Mouse (Mus musculus) mouse embryonic stem cell (cell line): ENCODE measurements around the gene Commd9.

ENCODE experiments used
- in situ Hi-C, 2 experiments: fragments of 300-500 bp; cut with MboI; formaldehyde crosslinking; loops; 1 replicate in 1 of 2; 3 replicates in 1 of 2; pipeline ENCODE4 v1.14.3; 2019 to 2020; ENCODE audit warnings: low sequenced_read_pairs in 2 of 2, low pct_unique_long_range_greater_than_20kb in 1 of 2, mixed read lengths in 1 of 2; ENCODE audit not compliant: unreplicated experiment in 1 of 2

The Commd9 gene

GRCm38 (mm10) chr2:101906379-101906690, 20.3 kb downstream of the Commd9 start:
- in situ Hi-C loops = loop anchor here (5.0 to 10.0 kb wide), 2 partner anchors 546 to 548 kb away; partner anchors contain the start of gene Fjx1 (in 2 of the 2)

GRCm38 (mm10) chr2:101907386-101908022, 21.5 kb downstream of the Commd9 start:
- in situ Hi-C loops = loop anchor here (5.0 to 10.0 kb wide), 2 partner anchors 545 to 547 kb away; partner anchors contain the start of gene Fjx1 (in 2 of the 2)

GRCm38 (mm10) chr2:101908773-101909172, 22.7 kb downstream of the Commd9 start:
- in situ Hi-C loops = loop anchor here (5.0 to 10.0 kb wide), 2 partner anchors 544 to 546 kb away; partner anchors contain the start of gene Fjx1 (in 2 of the 2)

GRCm38 (mm10) chr2:101909326-101910080, 23.5 kb downstream of the Commd9 start:
- in situ Hi-C loops = loop anchor here (5.0 to 10.0 kb wide), 2 partner anchors 543 to 545 kb away; partner anchors contain the start of gene Fjx1 (in 2 of the 2)

- in situ Hi-C loops = no loop called here
Observed at GRCm38 (mm10) chr2:101918518-101918917, 32.5 kb downstream of the Commd9 start.

GRCm38 (mm10) chr2:101920136-101920554, 34.1 kb downstream of the Commd9 start:
- in situ Hi-C loops = no loop called here

GRCm38 (mm10) chr2:101922302-101922701, 36.3 kb downstream of the Commd9 start:
- in situ Hi-C loops = no loop called here

GRCm38 (mm10) chr2:101923181-101923580, 37.1 kb downstream of the Commd9 start:
- in situ Hi-C loops = no loop called here

GRCm38 (mm10) chr2:101925183-101925582, 39.1 kb downstream of the Commd9 start:
- in situ Hi-C loops = no loop called here

GRCm38 (mm10) chr2:101925591-101926188, 39.6 kb downstream of the Commd9 start:
- in situ Hi-C loops = no loop called here

- in situ Hi-C loops = no loop called here
Observed at GRCm38 (mm10) chr2:101932169-101932936, 46.3 kb downstream of the Commd9 start.

GRCm38 (mm10) chr2:101933301-101933700, 47.3 kb downstream of the Commd9 start:
- in situ Hi-C loops = no loop called here

- in situ Hi-C loops = no loop called here
Observed at GRCm38 (mm10) chr2:101935006-101935405, 49.0 kb downstream of the Commd9 start.

GRCm38 (mm10) chr2:101950716-101951520, 64.9 kb downstream of the Commd9 start:
- in situ Hi-C loops = no loop called here
